Mouse (Mus musculus) layer of hippocampus, postnatal 36 days (tissue): ENCODE measurements at regions not wholly inside any gene's neighbourhood (a gene's known extent, or its start where the extent isn't known, plus 50 kb on each side); places are given as distances from the start of the nearest gene placed in this dataset.

Source experiments
- DNase-seq, 2 experiments: peaks; one replicate each; pipeline ENCODE4 v3.0.0; 2022

GRCm38 (mm10) chr3:73934491-73934890 is 226.3 kb upstream of the Bche start:
- DNase-seq = peak; percentile 3

- DNase-seq = no peak
Observed at GRCm38 (mm10) chr3:73932185-73932584, 224.0 kb upstream of the Bche start.
